Mouse (Mus musculus) thymus, adult 2 months (tissue): ENCODE results near the gene Olfr669.
"Not testable (repeated sequence)": the region's sequence is repeated elsewhere in the genome, so short reads cannot be mapped to it uniquely, and the experiment has no call there.

Experiments used
- CTCF ChIP-seq: fragments of 200-500 bp; IDR thresholded peaks from 2 replicates; pipeline ENCODE4 v1.5.1; 2012; ENCODE audit warnings: mild to moderate bottlenecking, control low read depth, low read length, moderate library complexity, borderline replicate concordance; ENCODE audit not compliant: control insufficient read depth, poor library complexity, insufficient read depth; ENCODE audit errors: extremely low read depth
- POLR2A ChIP-seq: fragments of 200-500 bp; IDR thresholded peaks from 2 replicates; pipeline ENCODE4 v1.6.1; 2012; ENCODE audit warnings: mild to moderate bottlenecking, low read length, control low read depth, moderate library complexity; ENCODE audit not compliant: control insufficient read depth, poor library complexity, insufficient read depth; ENCODE audit errors: extremely low read depth

DNA sequence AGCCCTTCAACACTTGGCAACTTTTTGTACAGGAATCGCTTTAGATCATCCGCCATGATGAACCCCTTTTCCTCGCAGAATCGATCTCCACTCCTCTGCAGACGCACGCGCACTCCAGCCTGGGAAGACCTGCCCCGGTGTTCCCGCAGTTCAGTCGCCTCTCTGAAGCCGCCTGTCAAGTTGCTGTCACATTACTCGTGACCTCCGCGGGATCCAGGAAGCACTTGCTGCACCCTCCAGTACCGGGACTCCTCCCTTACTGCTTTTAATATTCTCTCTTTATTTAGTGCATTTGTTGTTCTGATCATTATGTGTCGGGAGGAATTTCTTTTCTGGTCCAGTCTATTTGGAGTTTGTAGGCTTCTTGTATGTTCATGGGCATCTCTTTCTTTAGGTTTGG lies 16.2 kb downstream of the Olfr669 start:
- not testable (repeated sequence) for TF ChIP-seq CTCF, POLR2A
